Mouse (Mus musculus) heart, embryonic 10.5 days (tissue): ENCODE measurements around the gene Cuzd1. TPM values are rescaled to one million over a fixed set of nuclear protein-coding genes. Genes with fewer than 3 reads are reported as not detected.

Experiments
- DNase-seq: peaks from one replicate; pipeline ENCODE4 v3.0.0-alpha.2; 2017; ENCODE audit warnings: low spot score
- H3K27ac ChIP-seq: fragments of 300-500 bp; sonication (generic); 2 replicates; pipeline ENCODE4 v1.5.1; 2016; ENCODE audit warnings: mild to moderate bottlenecking
- H3K27me3 ChIP-seq: fragments of 300-500 bp; sonication (generic); 2 replicates; pipeline ENCODE4 v1.6.1; 2016; ENCODE audit warnings: mild to moderate bottlenecking; ENCODE audit not compliant: poor library complexity, insufficient read depth, severe bottlenecking
- H3K36me3 ChIP-seq: fragments of 300-500 bp; sonication (generic); 2 replicates; pipeline ENCODE4 v1.6.1; 2016; ENCODE audit warnings: mild to moderate bottlenecking, moderate library complexity
- H3K4me1 ChIP-seq: fragments of 300-500 bp; sonication (generic); 2 replicates; pipeline ENCODE4 v1.6.1; 2016; ENCODE audit warnings: mild to moderate bottlenecking
- H3K4me3 ChIP-seq: fragments of 300-500 bp; sonication (generic); 2 replicates; pipeline ENCODE4 v1.5.1; 2016; ENCODE audit warnings: mild to moderate bottlenecking, moderate library complexity
- H3K9me3 ChIP-seq: fragments of 300-500 bp; sonication (generic); 2 replicates; pipeline ENCODE4 v1.6.1; 2016; ENCODE audit warnings: mild to moderate bottlenecking, moderate library complexity
- WGBS: fragments of 180-500 bp; shearing (Covaris S2); methylation state at CpG from one replicate; pipeline ENCODE4 v1.1.7; 2016; 5-methylcytosine and 5-hydroxymethylcytosine counted together
- polyA plus RNA-seq: library from polyadenylated mRNA; unstranded; fragments of >200 nt; fragmentation: Nextera tagmentation; extraction: Ambion mirVana; gene quantifications from 2 replicates; pipeline ENCODE4 v1.2.1, GENCODE M21; 2016

The Cuzd1 gene
- polyA plus RNA-seq = 0.43 and 0.74 TPM in 2 replicates

DNA sequence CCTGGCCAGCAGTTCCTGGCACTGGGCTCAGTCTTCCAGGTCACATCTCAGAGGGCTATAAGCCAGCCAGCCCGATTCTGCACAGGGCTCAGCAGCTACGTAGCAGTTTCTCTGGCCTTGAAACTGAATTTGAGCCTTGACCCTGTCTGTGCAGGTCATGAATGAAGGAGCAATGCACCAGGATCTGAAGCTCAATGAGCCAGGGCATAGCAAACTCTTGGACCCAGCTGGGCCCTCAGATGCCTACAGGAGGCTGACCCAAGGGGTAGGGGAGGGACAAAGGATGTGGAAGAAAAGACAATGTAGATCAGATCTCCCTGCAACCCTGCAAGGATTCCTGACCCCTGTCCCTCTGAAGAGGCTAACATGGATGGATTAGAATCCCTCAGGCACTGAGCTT, at the start of gene Cuzd1:
Cuzd1 (minus strand) TSS at position 101 of the 400 bp plus-strand sequence.
- no peak within 1 kb of the TSS for H3K4me3 ChIP-seq
- H3K27me3 ChIP-seq = no peaks in the 10 kb centered on the region
- DNase-seq = no peak
- H3K27ac ChIP-seq = no peak within 1 kb of the TSS
- 90% methylated on average over 2 of the region's 2 CpGs for WGBS
- no peaks in the 10 kb centered on the region for H3K36me3 ChIP-seq
- no peaks in the 10 kb centered on the region for H3K9me3 ChIP-seq
- peaks cover 5% of the 10 kb centered on the region; the same call in 1 of the 2 replicates for H3K4me1 ChIP-seq

DNA sequence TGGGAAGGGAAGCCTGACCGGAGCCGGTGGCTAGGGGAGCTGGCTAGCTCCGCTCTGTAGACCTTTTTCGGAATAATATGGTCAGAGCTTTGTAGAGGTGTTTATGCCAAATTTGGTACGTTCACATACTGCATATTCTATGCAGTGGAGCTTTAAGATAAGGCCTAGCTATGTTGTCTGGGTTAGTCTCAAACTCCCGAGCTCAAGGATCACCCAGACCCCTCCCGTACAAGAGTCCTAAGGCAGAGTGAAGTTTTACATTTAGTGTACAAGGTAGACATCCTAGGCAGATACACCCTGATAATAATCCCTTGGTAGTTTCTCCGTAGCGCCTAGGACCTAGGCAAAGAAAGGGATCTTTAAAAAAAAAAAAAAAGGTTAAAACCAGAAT, 49.4 kb upstream of the Cuzd1 start:
- H3K4me3 ChIP-seq = peak overlapping the region; percentile 79

DNA sequence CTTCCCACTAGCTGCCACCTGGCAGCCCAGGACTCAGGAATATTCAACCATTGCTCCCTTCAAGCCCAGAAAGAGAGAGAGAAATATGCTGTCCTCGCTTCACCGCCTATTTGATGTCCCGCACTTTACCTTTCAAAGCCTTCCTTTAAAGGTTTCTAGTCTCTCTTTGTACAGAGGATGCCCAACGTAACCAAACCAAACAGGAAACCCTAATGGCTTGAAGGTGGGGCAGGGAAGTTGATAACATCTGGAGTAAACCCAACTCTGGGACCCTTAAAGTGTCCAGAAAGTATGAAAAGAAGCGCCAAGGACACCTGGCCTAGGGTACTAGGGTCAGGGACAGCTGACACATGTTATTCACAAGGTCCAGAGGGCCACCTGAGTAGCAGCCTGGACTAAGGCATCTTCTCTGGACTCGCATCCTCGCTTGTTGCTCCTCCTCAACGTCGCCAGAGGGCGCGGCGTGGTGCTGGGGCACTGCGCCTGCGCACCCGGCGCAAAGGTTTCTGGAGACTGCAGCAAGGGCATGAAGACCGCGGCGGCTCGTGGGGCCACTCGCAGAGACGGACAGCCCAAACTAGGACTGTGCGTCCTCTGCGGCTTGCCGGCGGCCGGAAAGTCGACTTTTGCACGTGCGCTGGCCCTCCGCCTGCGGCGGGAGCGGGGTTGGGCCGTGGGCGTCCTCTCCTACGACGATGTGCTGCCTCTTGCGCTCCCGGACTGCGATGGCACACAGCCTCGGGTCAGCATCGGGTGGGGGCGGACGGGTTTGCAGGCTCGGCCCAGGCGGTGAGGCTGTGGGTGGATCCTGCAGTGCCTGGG, 48.8 kb upstream of the Cuzd1 start, which contains the start of gene Pstk:
Pstk (plus strand) TSS at position 494 of the 822 bp plus-strand sequence.
- Histone ChIP-seq H3K9me3 (no peaks in the 10 kb centered on the region), H3K36me3 (peaks cover 10% of the 10 kb centered on the region; the same call in 1 of the 2 replicates), H3K27ac (peak within 1 kb of the TSS; percentile 98), H3K4me3 (peak within 1 kb of the TSS; percentile 79), H3K27me3 (no peaks in the 10 kb centered on the region), H3K4me1 (peaks cover 8% of the 10 kb centered on the region)
- WGBS = 3% methylated on average over 47 of the region's 47 CpGs
- DNase-seq = peak; percentile 96

More for the DNA sequence above, 49.4 kb upstream of the Cuzd1 start:
- Histone ChIP-seq H3K4me1 (peaks cover 8% of the 10 kb centered on the region), H3K27ac (peak overlapping the region; percentile 98), H3K9me3 (no peaks in the 10 kb centered on the region), H3K36me3 (peaks cover 10% of the 10 kb centered on the region; the same call in 1 of the 2 replicates), H3K27me3 (no peaks in the 10 kb centered on the region)
- WGBS = 9% methylated on average over 9 of the region's 9 CpGs
- DNase-seq = no peak

DNA sequence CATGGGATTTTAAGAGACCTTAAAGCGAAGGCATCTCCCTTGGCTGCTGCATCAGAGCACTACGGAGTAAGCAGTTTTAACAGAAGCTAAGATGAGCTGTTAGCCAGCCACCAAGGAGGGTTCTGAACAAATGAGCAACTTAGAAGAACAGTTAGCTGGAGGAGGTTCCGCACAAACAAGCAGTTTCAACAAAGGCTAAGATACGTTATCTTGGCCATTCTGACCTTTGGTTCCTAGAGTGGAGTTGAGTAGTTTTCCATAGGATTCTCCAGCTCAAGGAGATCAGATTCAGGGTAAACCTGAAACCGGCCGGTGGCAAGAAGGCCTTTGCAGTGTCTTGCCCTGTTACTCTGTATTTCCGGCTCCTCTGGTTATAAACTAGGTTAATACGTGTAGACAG, 42.0 kb upstream of the Cuzd1 start:
- no peak for DNase-seq
- 79% methylated on average over 8 of the region's 8 CpGs for WGBS
- H3K4me3 ChIP-seq = no peak overlapping the region
- H3K27ac ChIP-seq = no peak overlapping the region
- peaks cover 9% of the 10 kb centered on the region; the same call in 1 of the 2 replicates for H3K4me1 ChIP-seq
- peaks cover 8% of the 10 kb centered on the region for H3K36me3 ChIP-seq
- no peaks in the 10 kb centered on the region for H3K27me3 ChIP-seq
- no peaks in the 10 kb centered on the region for H3K9me3 ChIP-seq

DNA sequence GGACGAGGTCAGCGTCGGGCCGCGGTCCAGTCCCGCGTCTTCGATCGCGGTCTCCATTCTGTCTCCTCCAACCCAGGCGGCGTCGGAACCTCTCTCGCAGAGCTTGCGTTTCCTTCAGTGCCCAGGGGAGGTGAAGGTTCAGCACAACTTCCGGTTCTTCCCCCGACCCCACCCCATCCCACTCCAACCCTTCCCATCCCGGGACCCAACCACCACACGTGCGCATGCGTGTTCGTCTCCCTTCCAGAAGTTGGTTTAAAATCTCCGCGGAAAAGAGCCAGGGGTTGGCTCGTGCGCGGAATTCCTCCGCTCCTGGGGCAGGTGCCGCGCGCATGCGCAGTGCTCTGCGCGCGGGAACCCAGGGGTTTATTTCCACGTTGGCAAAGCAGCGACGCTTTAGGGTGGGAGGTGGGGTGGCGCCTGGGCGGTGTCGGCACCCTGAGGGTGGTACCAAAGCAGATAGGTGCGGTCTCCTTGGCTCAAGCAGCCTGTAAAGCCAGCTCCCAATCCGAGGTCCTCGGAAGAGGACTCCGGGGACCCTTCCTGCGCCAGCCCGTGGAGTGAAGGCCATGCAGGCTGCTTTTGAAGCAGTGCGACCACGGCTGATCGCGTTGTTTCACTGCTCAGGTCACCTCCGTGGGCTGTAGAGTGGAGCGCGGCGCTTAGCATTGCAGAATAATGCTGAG, 40.7 kb upstream of the Cuzd1 start, which contains the start of gene 2310057M21Rik:
2310057M21Rik (minus strand) TSS at position 145 of the 686 bp plus-strand sequence.
- no peaks in the 10 kb centered on the region for H3K9me3 ChIP-seq

DNA sequence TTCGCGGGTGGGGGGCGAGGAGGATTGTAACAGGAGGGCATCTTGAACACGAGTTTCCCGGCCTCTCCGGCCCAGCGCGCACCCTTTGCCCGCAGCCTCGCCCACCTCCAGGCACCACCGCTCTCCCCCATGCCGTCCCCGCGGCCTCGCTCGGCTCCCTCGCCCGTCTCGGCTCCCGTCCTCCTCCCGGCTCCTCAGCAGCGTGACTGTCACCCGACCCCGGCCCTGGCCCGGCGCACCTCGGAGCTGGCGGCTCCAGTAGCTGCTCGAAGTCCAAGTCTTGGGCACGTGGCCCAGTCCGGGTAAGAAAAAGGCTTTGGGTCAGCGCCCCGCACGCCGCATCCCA, 40.1 kb upstream of the Cuzd1 start:
- under 1% methylated on average over 35 of the region's 35 CpGs for WGBS
- Histone ChIP-seq H3K4me1 (peaks cover 9% of the 10 kb centered on the region; the same call in 1 of the 2 replicates), H3K9me3 (no peaks in the 10 kb centered on the region), H3K27me3 (no peaks in the 10 kb centered on the region), H3K4me3 (peak overlapping the region; percentile 98), H3K27ac (peak overlapping the region; percentile 98), H3K36me3 (peaks cover 27% of the 10 kb centered on the region)
- DNase-seq = no peak

More for the DNA sequence above, 40.7 kb upstream of the Cuzd1 start, which contains the start of gene 2310057M21Rik:
- H3K27me3 ChIP-seq = no peaks in the 10 kb centered on the region
- H3K36me3 ChIP-seq = peaks cover 22% of the 10 kb centered on the region
- H3K27ac ChIP-seq = peak within 1 kb of the TSS; percentile 98
- peak within 1 kb of the TSS; percentile 98 for H3K4me3 ChIP-seq
- peaks cover 9% of the 10 kb centered on the region; the same call in 1 of the 2 replicates for H3K4me1 ChIP-seq
- DNase-seq = peak; percentile 98
- WGBS = under 1% methylated on average over 55 of the region's 55 CpGs

DNA sequence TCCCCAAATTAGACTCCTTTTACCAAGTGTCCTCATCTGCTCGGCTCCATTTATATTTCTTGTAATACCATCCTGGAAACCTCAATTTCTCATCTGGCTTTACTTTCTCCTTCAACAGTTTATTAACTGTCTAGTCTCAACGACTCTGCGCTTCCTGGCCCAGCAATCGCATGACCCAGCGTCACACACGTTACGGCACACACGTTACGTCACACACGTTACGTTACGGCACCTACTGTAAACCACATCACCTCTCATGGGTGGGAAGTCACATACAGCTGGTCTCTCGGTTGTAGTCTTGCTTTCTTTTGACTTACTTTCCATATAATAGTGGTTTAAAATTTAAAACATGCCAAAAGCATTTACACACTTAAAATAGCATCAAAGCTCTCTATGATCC, 34.0 kb upstream of the Cuzd1 start:
- no peaks in the 10 kb centered on the region for H3K9me3 ChIP-seq
- H3K27me3 ChIP-seq = no peaks in the 10 kb centered on the region
- no peak overlapping the region for H3K27ac ChIP-seq
- H3K4me1 ChIP-seq = peaks cover 3% of the 10 kb centered on the region; the same call in 1 of the 2 replicates
- H3K36me3 ChIP-seq = peaks cover 78% of the 10 kb centered on the region
- no peak for DNase-seq
- no peak overlapping the region for H3K4me3 ChIP-seq
- 96% methylated on average over 13 of the region's 13 CpGs for WGBS

DNA sequence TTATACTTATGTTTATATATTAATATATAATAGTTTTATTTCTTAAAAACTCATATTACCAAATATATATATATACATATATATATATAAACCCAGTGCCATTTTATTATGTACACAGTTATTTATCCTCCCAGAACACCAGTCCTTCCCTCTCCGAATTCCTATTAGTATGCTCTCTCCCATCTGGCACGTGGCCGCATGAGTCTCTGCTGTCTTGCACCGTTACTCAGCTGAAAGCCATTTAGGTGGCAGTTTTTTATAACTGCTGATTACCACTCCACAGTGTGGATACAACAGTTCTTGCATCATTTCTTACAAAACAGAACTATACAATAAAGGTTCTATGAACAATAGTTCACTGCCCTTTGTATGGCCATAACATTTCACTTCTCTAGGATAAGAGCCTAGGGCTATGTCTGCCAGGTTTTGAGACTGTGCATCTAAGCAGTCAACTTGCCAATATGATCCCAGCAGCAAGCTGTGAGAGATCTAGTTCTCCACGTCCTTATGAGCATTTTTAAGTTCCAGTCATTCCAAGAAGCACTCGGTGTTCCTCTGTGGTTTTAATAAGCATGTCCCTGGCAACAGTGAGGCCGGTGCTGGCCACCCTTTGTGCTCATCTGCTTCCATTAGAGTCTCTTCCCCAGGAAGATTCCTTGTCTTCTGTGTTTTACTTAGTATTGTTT, 23.9 kb upstream of the Cuzd1 start:
- WGBS = 91% methylated on average over 7 of the region's 7 CpGs
- no peak overlapping the region for H3K27ac ChIP-seq
- H3K36me3 ChIP-seq = peaks cover 80% of the 10 kb centered on the region

DNA sequence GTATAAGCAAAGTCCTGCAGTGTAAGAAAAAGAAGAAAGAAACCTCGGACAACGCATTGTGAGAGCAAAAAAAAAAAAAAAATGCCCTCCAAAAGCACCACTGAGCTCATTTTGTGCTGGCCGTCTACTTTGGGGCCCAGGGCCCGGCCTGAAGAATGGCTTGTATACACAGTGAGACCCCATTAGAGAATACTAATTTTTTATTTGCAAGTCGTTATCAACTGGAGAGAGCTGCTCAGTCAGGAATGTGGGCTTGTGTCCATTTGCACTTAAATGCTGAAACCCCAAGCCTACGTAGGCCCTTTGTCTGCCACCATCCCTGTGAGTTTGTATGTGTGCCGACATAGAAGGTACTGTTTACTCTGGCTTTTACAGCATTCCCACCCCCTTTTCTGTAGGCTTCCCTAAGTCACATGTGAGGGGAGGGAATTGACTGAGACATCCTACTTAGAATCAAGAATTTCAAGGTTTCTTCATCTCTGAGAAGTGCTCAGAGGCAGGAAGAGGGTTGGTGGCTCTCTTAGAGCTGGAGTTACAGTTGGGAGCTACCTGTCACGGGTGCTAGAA, 15.5 kb upstream of the Cuzd1 start:
- 80% methylated on average over 8 of the region's 8 CpGs for WGBS
- Histone ChIP-seq H3K36me3 (peaks cover 32% of the 10 kb centered on the region), H3K4me3 (no peak overlapping the region), H3K4me1 (no peaks in the 10 kb centered on the region), H3K9me3 (no peaks in the 10 kb centered on the region), H3K27ac (no peak overlapping the region), H3K27me3 (no peaks in the 10 kb centered on the region)
- DNase-seq = no peak

More for the DNA sequence above, 23.9 kb upstream of the Cuzd1 start:
- Histone ChIP-seq H3K9me3 (no peaks in the 10 kb centered on the region), H3K4me1 (no peaks in the 10 kb centered on the region), H3K4me3 (no peak overlapping the region), H3K27me3 (no peaks in the 10 kb centered on the region)
- DNase-seq = no peak

DNA sequence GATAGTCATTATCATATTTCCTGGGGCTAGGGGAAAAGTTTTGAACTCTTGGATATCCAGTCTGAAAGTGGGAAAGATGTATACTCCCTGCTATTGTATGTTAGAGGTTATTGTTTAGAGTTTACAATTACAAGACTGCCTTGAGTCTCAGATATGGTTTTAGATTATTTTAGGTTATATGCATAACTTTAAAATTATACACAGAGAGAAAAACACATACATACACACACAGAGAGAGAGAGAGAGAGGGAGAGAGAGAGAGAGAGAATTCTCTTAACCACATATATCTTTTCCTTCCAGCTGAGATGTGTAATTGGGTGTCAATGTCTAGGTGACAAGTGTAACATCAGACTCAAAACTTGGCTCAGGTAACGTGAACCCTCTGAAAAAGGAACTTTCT, 11.5 kb upstream of the Cuzd1 start, which contains the start of gene Fam24a:
Fam24a (plus strand) TSS at position 301 of the 400 bp plus-strand sequence.
- Histone ChIP-seq H3K9me3 (no peaks in the 10 kb centered on the region), H3K36me3 (peaks cover 4% of the 10 kb centered on the region; the same call in 1 of the 2 replicates), H3K27ac (no peak within 1 kb of the TSS), H3K27me3 (no peaks in the 10 kb centered on the region), H3K4me3 (no peak within 1 kb of the TSS), H3K4me1 (peaks cover 7% of the 10 kb centered on the region)
- DNase-seq = no peak
- 61% methylated on average over 1 of the region's 1 CpGs for WGBS

DNA sequence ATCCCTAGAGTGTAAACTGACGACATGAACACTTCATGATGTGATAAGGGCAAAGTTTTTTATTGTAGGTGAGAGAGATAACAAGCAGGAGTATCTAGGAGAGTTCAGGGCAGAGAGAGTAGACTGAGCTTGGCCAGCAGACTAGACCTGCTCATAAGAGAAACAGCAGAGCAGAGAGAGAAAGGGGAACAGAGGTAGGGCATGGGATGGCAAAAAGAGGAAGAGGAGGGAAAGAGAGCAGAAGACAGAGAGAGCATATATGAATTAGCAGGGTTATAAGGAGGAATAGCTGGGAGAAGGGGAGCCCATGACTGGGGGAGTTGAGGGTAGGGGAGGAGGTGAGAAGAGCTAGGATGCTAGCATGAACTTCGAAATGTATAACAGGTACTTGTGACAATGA, 9.6 kb upstream of the Cuzd1 start:
- H3K4me3 ChIP-seq = no peak overlapping the region
- peaks cover 7% of the 10 kb centered on the region for H3K4me1 ChIP-seq
- no peaks in the 10 kb centered on the region for H3K9me3 ChIP-seq
- H3K36me3 ChIP-seq = no peaks in the 10 kb centered on the region
- no peaks in the 10 kb centered on the region for H3K27me3 ChIP-seq
- DNase-seq = no peak
- WGBS = 55% methylated on average over 2 of the region's 2 CpGs
- H3K27ac ChIP-seq = no peak overlapping the region

DNA sequence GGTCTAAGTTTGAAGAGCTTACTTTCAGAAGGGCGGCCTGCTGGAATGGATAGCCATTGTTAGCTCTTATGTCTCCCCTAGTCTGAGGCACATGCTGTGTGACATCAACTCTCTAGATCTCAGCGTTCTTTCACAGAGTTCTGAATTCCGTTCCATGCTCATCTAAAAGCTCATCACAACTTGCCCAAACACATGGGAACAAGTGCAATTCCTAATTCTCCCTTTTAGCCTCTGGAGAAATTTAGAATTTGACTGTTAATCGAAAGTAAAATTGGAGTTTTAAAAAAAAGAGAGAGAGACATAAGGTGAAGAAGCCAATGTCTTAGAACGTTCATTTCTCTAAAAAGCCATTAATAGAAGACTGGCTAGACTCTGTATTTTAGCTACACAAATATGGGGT, 7.3 kb upstream of the Cuzd1 start, which contains the start of gene Fam24b:
Fam24b (minus strand) TSS at position 101 of the 400 bp plus-strand sequence.
- Histone ChIP-seq H3K27me3 (no peaks in the 10 kb centered on the region), H3K36me3 (no peaks in the 10 kb centered on the region), H3K27ac (no peak within 1 kb of the TSS), H3K4me3 (no peak within 1 kb of the TSS), H3K9me3 (no peaks in the 10 kb centered on the region), H3K4me1 (peaks cover 7% of the 10 kb centered on the region)
- WGBS = 87% methylated on average over 5 of the region's 5 CpGs
- DNase-seq = no peak
